Mouse (Mus musculus) kidney, postnatal 0 days (tissue): Measurements from ENCODE around the gene Srgap3. TPM values are rescaled to one million over a fixed set of nuclear protein-coding genes. Genes with fewer than 3 reads are reported as not detected.

ENCODE experiments used
- ATAC-seq: fragments of 200-750 bp; cut with Nextera tagmentation; replicated peaks from 2 replicates; pipeline ENCODE4 v1.8.0; 2017; ENCODE audit warnings: low read depth, moderate number of reproducible peaks, moderate TSS enrichment, moderate library complexity; ENCODE audit not compliant: low FRiP score
- DNase-seq: peaks from one replicate; pipeline ENCODE4 v3.0.0-alpha.2; 2016; ENCODE audit warnings: low spot score
- H3K27ac ChIP-seq: fragments of 300-500 bp; sonication (generic); 2 replicates; pipeline ENCODE4 v1.5.1; 2014; ENCODE audit warnings: mild to moderate bottlenecking
- H3K27me3 ChIP-seq: fragments of 300-500 bp; sonication (generic); 2 replicates; pipeline ENCODE4 v1.6.1; 2014; ENCODE audit warnings: low read length, mixed read lengths; ENCODE audit not compliant: insufficient read depth
- H3K36me3 ChIP-seq: fragments of 300-500 bp; sonication (generic); 2 replicates; pipeline ENCODE4 v1.6.1; 2014; ENCODE audit warnings: low read length, mixed read lengths; ENCODE audit not compliant: insufficient read depth
- H3K4me1 ChIP-seq: fragments of 300-500 bp; sonication (generic); replicated peaks from 2 replicates; pipeline ENCODE4 v1.6.1; 2014; ENCODE audit warnings: antibody characterized with exemption, low read length, mixed read lengths; ENCODE audit not compliant: insufficient read depth
- H3K4me2 ChIP-seq: fragments of 300-500 bp; sonication (generic); 2 replicates; pipeline ENCODE4 v1.6.1; 2014; ENCODE audit warnings: mild to moderate bottlenecking, low read length, moderate library complexity, mixed read lengths
- H3K4me3 ChIP-seq: fragments of 300-500 bp; sonication (generic); replicated peaks from 2 replicates; pipeline ENCODE4 v1.5.1; 2014; ENCODE audit warnings: low read depth, low read length
- H3K9ac ChIP-seq: fragments of 300-500 bp; sonication (generic); 2 replicates; pipeline ENCODE4 v1.6.1; 2014; ENCODE audit warnings: low read depth, low read length
- H3K9me3 ChIP-seq: fragments of 300-500 bp; sonication (generic); replicated peaks from 2 replicates; pipeline ENCODE4 v1.6.1; 2016; ENCODE audit warnings: low read length, inconsistent platforms, mixed read lengths
- CTCF ChIP-seq: IDR thresholded peaks from 2 replicates; pipeline ENCODE4 v1.5.1; 2016; ENCODE audit warnings: antibody characterized with exemption, low read depth, mild to moderate bottlenecking, moderate library complexity
- WGBS: fragments of 180-500 bp; shearing (Covaris S2); extraction: QIAGEN DNeasy Blood & Tissue Kit; methylation state at CpG from one replicate; pipeline ENCODE4 v1.1.7; 2014; 5-methylcytosine and 5-hydroxymethylcytosine counted together
- polyA plus RNA-seq: library from polyadenylated mRNA; unstranded; fragments of >200 nt; fragmentation: Nextera tagmentation; extraction: Ambion mirVana; gene quantifications from 2 replicates; pipeline ENCODE4 v1.2.1, GENCODE M21; 2015

Srgap3 gene
- polyA plus RNA-seq, 1 experiment from 2014 or later: 2.1 TPM

DNA sequence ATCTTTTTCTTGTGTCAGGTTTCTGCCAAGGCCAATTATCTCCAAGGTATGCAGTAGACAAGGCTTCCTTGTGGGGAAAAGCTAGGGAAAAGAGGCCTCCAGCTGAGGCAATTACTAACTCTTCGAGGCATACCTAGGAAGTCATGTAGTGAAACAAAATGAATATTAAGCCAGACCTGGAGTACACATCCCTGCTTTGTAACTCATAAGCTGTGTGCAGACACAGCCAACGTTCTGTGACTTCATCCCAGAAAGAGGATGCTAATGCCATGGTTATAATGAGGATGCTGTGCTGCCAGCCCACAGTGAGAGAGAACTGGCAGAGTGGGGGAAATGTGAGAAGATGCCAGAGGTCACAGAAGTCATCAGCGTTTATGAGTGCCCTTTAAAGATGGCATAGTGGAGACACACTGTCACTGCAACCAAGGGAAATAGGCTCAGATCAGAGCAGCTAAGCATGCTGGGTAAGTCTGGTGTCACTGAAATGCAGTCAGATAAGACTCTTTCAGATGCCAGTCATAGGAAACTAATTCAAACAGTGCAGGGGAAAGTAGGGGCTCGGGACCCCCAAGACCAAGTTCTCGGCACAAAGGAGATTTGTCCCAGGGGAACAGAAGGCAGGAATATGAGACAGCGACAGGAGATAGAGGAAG lies 24.2 kb upstream of the Srgap3 start:
- TF ChIP-seq CTCF: no peak
- Histone ChIP-seq H3K9ac (no peak overlapping the region), H3K9me3 (no peaks in the 10 kb centered on the region), H3K4me1 (no peaks in the 10 kb centered on the region; the same call in 1 of the 2 replicates), H3K4me3 (no peak overlapping the region), H3K27me3 (no peaks in the 10 kb centered on the region), H3K27ac (no peak overlapping the region), H3K36me3 (no peaks in the 10 kb centered on the region), H3K4me2 (no peak overlapping the region)
- 55% methylated on average over 6 of the region's 6 CpGs for WGBS
- ATAC-seq (no peak), DNase-seq (no peak)

DNA sequence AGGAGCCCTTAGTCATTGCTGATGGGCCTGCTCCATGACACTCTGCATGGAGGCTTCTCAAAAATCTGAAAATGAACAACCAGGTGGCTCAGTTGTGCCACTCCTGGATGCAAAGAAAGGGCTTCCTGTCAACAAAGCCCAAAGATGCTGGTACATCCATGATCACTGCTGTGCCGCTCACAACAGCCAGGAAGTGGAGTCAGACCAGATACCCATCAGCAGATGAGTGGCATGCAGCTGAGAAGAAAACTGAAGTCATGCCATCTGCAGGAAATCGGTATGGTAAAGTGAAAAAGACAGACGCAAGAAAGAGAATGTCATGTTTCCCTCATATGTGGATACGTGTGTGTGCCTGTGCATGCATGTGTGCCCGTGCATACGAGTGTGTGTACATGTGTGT lies 20.3 kb upstream of the Srgap3 start:
- no peak for DNase-seq
- 92% methylated on average over 6 of the region's 6 CpGs for WGBS

DNA sequence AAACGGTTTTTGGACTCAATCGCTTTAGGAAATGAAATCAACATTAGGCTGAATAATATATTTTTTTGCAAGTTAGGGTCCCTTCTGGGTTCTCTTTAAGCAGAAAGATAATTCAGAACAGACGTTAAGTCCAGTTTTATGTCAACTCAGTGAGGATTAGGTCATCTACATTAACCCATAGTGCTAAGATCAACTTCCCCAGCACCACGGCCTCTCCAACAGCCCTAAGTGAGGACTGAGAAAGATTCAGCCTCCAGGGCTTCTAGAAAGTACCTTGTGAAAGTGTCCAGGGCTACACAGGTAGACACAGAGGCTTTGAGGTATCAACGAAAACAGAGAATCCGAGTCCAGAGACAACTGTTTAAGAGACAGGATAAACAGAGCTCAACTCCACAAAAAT lies 11.3 kb upstream of the Srgap3 start:
- peak; percentile 55 for DNase-seq
- ATAC-seq: no peak
- Histone ChIP-seq H3K27me3 (no peaks in the 10 kb centered on the region), H3K4me3 (no peak overlapping the region), H3K9ac (no peak overlapping the region), H3K9me3 (no peaks in the 10 kb centered on the region), H3K4me2 (no peak overlapping the region), H3K4me1 (peaks cover 12% of the 10 kb centered on the region), H3K27ac (0 out of 2 replicates have a peak overlapping the region, but pooled peaks have one; percentile 32), H3K36me3 (no peaks in the 10 kb centered on the region)
- no peak for TF ChIP-seq CTCF
- 29% methylated on average over 6 of the region's 6 CpGs for WGBS

More for the DNA sequence above, 20.3 kb upstream of the Srgap3 start:
- H3K27me3 ChIP-seq: no peaks in the 10 kb centered on the region
- ATAC-seq: no peak
- no peaks in the 10 kb centered on the region for H3K9me3 ChIP-seq
- no peaks in the 10 kb centered on the region for H3K4me1 ChIP-seq
- no peak overlapping the region for H3K27ac ChIP-seq
- H3K4me3 ChIP-seq: no peak overlapping the region
- no peaks in the 10 kb centered on the region for H3K36me3 ChIP-seq
- H3K4me2 ChIP-seq: no peak overlapping the region
- TF ChIP-seq CTCF: no peak
- H3K9ac ChIP-seq: no peak overlapping the region

DNA sequence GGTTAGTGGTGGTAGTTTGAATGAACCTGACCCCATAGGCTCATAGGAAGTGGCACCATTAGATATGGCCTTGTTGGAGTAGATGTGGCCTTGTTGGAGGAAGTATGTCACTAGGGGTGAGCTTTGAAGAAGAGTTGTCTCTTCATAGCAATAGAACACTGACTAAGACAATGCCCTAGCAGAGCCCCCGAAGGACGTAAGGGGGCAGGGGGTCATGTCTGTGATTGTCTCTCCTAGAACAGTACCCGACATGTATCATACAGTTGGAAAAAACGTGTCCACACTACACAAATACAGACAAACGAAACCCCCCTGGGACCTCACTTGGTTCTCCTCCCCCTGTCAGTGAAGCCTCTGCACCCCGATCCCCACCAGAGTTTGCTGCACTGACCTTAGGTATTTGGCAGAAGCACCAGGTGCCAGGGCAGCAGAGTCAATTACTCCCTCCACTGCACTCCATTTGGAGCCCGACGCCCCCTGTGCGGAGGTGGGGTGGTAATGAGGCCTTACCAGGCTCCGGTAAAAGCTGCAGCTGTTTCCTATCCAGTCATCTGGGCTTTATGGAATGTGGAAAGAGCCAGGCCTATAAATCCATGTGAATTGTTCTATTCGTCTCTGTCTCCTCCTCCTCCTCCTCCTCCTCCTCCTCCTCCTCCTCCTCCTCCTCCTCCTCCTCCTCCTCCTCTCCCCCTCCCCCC lies 10.7 kb upstream of the Srgap3 start:
- peaks cover 12% of the 10 kb centered on the region for H3K4me1 ChIP-seq
- ATAC-seq (peak; percentile 78), DNase-seq (peak; percentile 81)
- no peak for TF ChIP-seq CTCF
- no peak overlapping the region for H3K4me3 ChIP-seq
- 15% methylated on average over 11 of the region's 11 CpGs for whole genome bisulfite sequencing
- H3K27ac ChIP-seq: no peak overlapping the region
- H3K36me3 ChIP-seq: no peaks in the 10 kb centered on the region
- no peak overlapping the region for H3K9ac ChIP-seq
- no peaks in the 10 kb centered on the region for H3K27me3 ChIP-seq
- no peaks in the 10 kb centered on the region for H3K9me3 ChIP-seq
- H3K4me2 ChIP-seq: no peak overlapping the region

DNA sequence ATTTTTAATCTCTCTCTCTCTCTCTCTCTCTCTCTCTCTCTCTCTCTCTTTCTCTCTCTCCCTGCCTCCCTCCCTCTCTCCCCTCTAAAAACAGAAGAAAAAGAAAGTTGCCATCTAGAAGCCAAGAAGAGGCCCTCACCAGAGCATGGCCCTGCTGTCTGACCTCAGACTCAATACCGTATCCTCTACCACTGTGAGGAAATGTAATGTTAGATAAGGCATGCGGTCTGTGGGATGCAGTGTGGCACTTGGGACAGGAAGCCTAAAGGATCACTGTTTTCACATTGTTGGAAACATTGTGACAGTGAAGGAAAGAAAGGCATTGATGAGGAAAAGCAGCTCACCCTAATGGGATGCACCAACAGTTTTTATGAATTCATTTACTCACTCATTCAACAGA lies 8.7 kb upstream of the Srgap3 start:
- H3K4me1 ChIP-seq: peaks cover 12% of the 10 kb centered on the region
- H3K4me2 ChIP-seq: no peak overlapping the region
- no peak overlapping the region for H3K9ac ChIP-seq
- WGBS: 35% methylated on average over 2 of the region's 2 CpGs
- no peaks in the 10 kb centered on the region for H3K27me3 ChIP-seq
- no peak overlapping the region for H3K27ac ChIP-seq
- H3K4me3 ChIP-seq: no peak overlapping the region
- no peaks in the 10 kb centered on the region for H3K9me3 ChIP-seq
- DNase-seq: no peak
- H3K36me3 ChIP-seq: no peaks in the 10 kb centered on the region
- ATAC-seq: no peak
- TF ChIP-seq CTCF: no peak

DNA sequence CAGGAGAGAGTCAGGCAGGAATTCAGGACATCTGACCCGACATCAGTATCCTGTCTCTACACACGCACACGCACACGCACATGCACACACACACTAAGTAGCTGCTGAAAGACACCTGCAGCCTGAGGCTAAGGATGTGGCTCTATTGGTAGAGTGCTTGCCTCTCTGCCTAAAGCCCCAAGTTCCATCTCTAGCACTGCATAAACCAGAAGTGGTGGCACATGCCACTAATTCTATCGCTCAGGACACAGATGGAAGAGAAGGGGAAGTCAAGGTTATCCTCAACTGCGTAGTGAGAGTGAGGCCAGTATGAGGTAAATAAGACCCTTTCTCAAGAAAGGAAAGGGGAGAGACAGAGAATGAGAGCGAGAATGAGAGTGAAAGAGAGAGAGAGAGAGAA lies 6.8 kb upstream of the Srgap3 start:
- Histone ChIP-seq H3K4me1 (peaks cover 18% of the 10 kb centered on the region), H3K9ac (no peak overlapping the region), H3K4me2 (no peak overlapping the region), H3K27me3 (no peaks in the 10 kb centered on the region), H3K9me3 (no peaks in the 10 kb centered on the region), H3K36me3 (no peaks in the 10 kb centered on the region), H3K4me3 (no peak overlapping the region), H3K27ac (no peak overlapping the region)
- DNase-seq: no peak
- no peak for ATAC-seq
- TF ChIP-seq CTCF: no peak
- WGBS: 78% methylated on average over 7 of the region's 7 CpGs
